8 mouse cellular contexts compared by ENCODE assay signal in the genomic region with DNA sequence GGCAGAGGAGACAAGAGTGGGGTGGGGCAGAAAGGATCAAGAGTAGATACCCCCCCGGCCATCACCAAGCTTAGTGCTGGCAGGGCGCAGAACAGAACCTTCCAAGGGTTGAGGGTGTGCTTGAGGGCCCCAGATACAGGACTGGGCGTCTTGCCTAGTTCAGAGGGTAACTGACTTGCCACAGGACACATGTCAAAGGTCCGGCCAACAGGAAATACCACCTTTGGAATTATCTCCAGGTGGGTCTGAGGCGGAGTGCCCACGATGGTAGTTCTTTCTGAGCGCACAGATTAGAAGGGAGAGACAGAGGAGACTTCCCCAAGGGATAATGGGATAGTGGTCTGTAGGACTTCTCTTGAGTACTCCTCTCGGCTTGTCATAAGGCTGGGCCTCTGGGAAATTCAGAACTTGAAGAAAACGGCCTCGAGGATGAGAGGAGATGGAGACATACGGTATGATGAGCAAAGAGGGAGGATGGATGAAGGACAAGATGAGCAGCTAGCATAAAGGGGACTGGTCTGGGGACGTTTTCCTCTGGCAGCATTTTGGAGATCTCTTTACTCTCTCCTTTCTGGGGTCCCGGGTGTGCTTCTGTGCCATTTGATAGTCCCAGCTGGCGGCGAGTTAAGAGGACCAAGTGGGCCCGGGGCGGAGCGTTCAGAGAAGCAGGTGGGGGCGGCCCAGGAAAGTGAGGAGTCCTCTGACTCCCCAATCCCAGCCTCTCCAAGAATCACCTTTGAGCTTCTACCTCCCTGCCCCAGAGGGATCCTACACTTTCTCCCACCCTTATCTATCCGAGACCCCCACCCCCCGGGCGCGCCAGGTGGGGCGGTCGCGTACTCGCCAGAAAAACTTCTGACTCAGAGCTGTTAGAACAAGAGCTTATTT.
DNase-seq lines count a peak whose midpoint lies in the region; ATAC-seq and TF ChIP-seq lines count a peak whose summit lies in the region.

No protein-coding gene starts in this region.

- peak overlapping the region; percentile 92 for H3K4me2 ChIP-seq in embryonic facial prominence, embryonic 15.5 days (replicated peaks)

- H3K4me1 ChIP-seq in lung, adult 2 months (ENCODE audit: control insufficient read depth, insufficient read depth, low read length): no peaks in the 10 kb centered on the region
- peaks cover 37% of the 10 kb centered on the region for H3K4me1 ChIP-seq in embryonic facial prominence, embryonic 15.5 days
- peaks cover 67% of the 10 kb centered on the region for H3K4me1 ChIP-seq in limb, embryonic 10.5 days

- H3K27ac ChIP-seq in embryonic facial prominence, embryonic 15.5 days (replicated peaks): no peak overlapping the region
- peak overlapping the region; percentile 82 for H3K27ac ChIP-seq in limb, embryonic 10.5 days

- H3K9ac ChIP-seq in embryonic facial prominence, embryonic 15.5 days: no peak overlapping the region

- 4% methylated on average over 27 of the region's 27 CpGs for WGBS in lung, adult 2 months
- WGBS in embryonic facial prominence, embryonic 15.5 days: 2% methylated on average over 27 of the region's 27 CpGs
- WGBS in limb, embryonic 10.5 days: under 1% methylated on average over 27 of the region's 27 CpGs

- peak overlapping the region; percentile 53 for H3K4me3 ChIP-seq in lung, adult 2 months (replicated peaks; ENCODE audit: extremely low read depth, low read depth, low read length)
- peak overlapping the region; percentile 54 for H3K4me3 ChIP-seq in embryonic facial prominence, embryonic 15.5 days (replicated peaks)
- H3K4me3 ChIP-seq in limb, embryonic 10.5 days: peak overlapping the region; percentile 77

- peaks cover 93% of the 10 kb centered on the region for H3K27me3 ChIP-seq in embryonic facial prominence, embryonic 15.5 days
- peaks cover 100% of the 10 kb centered on the region for H3K27me3 ChIP-seq in limb, embryonic 10.5 days (ENCODE audit: low read depth, poor library complexity, severe bottlenecking)

- TF ChIP-seq POLR2A in lung, adult 2 months (IDR thresholded peaks at IDR 0.05; ENCODE audit: borderline replicate concordance, extremely low read depth, low read depth, low read length): no peak

- no peak for TF ChIP-seq CTCF in lung, adult 2 months (IDR thresholded peaks at IDR 0.05; ENCODE audit: insufficient read depth, low read length)

- H3K36me3 ChIP-seq in embryonic facial prominence, embryonic 15.5 days: no peaks in the 10 kb centered on the region
- H3K36me3 ChIP-seq in limb, embryonic 10.5 days: no peaks in the 10 kb centered on the region

- no peaks in the 10 kb centered on the region for H3K9me3 ChIP-seq in embryonic facial prominence, embryonic 15.5 days (replicated peaks)
- no peaks in the 10 kb centered on the region for H3K9me3 ChIP-seq in limb, embryonic 10.5 days (replicated peaks)

- ATAC-seq in embryonic facial prominence, embryonic 15.5 days (ENCODE audit: insufficient number of reproducible peaks, low FRiP score, low TSS enrichment, low read depth): no peak
- ATAC-seq in inflammation-experienced regulatory T-cells, adult 6 months: no peak

- DNase-seq in lung, adult 2 months: no peak
- DNase-seq in lung, adult 18-20 months: no peak
- peak; percentile 50 for DNase-seq in limb, embryonic 10.5 days (ENCODE audit: low spot score)
- peak; percentile 37 for DNase-seq in retina, postnatal 1 day
- no peak for DNase-seq in thymus, postnatal 14 days
- DNase-seq in urinary bladder, postnatal 14 days (ENCODE audit: low spot score): no peak

Comparison
In these comparisons a context has a peak if more than half of its experiments do, and no peak if none do; other contexts are left out.
1. DNase-seq: peak in limb, embryonic 10.5 days (single experiment) and retina, postnatal 1 day (single experiment); none in lung, adult 2 months (single experiment), lung, adult 18-20 months (0 of 2), thymus, postnatal 14 days (single experiment) and urinary bladder, postnatal 14 days (single experiment).
2. Peak in every context shown above with its lines, with median percentiles within 50 percentile points of each other: H3K4me3 ChIP-seq.